Mouse (Mus musculus): ENCODE measurements at regions not wholly inside any gene's neighbourhood (a gene's known extent, or its start where the extent isn't known, plus 50 kb on each side); places are given as distances from the start of the nearest gene placed in this dataset.

DNA sequence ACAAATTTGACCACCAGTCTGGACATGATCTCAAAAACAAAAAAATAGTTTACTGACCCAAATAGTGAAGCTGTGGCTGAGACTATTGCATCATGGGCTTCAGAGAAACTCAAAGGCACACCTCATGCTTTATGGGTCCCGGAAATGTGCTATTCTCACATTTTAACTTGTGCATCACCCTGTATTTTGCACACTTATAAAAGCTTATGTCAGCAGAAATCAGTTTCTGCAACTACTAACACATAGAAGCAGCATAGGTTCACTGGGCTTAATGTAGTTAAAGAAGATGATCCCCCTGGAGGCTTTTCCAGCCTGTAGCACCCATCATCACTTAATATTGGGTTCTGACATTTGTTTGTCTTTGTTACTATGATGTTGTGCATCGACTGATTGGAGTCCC, 61.0 kb upstream of the Dnajc24 start:
- TF ChIP-seq EP300 (IDR thresholded peaks at IDR 0.05; ENCODE audit: low read depth) (no peak), CTCF (IDR thresholded peaks at IDR 0.05; ENCODE audit: low read depth) (no peak)
